Mouse (Mus musculus) induced T-regulatory cell, adult 2 months (primary cell): ENCODE measurements around the gene Pxk.

Source experiments
- DNase-seq: peaks from one replicate; pipeline ENCODE4 v3.0.0-alpha.2; 2012; ENCODE audit warnings: low read depth

Gene Pxk

GRCm38 (mm10) chr14:8206179-8206910 lies 108.3 kb downstream of the Pxk start:
- no peak for DNase-seq

GRCm38 (mm10) chr14:8207105-8207504 lies 109.1 kb downstream of the Pxk start:
- DNase-seq = no peak

- DNase-seq = no peak
Observed at GRCm38 (mm10) chr14:8207543-8207942, 109.5 kb downstream of the Pxk start.

- DNase-seq = no peak
Observed at GRCm38 (mm10) chr14:8208876-8209275, 110.9 kb downstream of the Pxk start.

GRCm38 (mm10) chr14:8209896-8210295 lies 111.9 kb downstream of the Pxk start:
- DNase-seq = no peak

- DNase-seq = no peak
Observed at GRCm38 (mm10) chr14:8212996-8213395, 115.0 kb downstream of the Pxk start.

- DNase-seq = peak; percentile 96
Observed at GRCm38 (mm10) chr14:8213803-8214224, 115.8 kb downstream of the Pxk start, which contains the start of gene Kctd6. Gene Kctd6 (plus strand): TSS chr14:8214140.
